Mouse (Mus musculus): ENCODE measurements at regions not wholly inside any gene's neighbourhood (a gene's known extent, or its start where the extent isn't known, plus 50 kb on each side); places are given as distances from the start of the nearest gene placed in this dataset.

DNA sequence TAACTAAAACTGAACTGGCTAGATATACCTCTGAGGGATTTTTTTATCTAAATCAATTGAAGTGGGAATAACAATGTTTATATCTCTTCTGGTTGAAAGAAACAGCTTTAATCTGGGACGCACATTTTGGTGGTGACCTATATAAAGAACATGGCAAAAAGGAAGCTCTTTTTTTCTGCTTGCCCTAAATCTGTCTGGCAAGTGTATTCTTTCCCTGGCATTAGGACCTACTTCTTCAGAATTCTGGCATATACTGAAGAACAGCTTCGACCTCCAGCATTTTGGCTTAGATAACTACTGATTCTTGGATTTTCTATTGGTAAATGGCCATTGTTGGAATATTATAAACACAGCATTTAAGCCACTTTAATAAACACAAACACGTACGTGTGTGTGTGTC is 70.9 kb upstream of the A26c2 start:
- TF ChIP-seq CTCF (IDR thresholded peaks at IDR 0.05; ENCODE audit: low read depth) (no peak), EP300 (optimal IDR thresholded peaks at IDR 0.05) (no peak)

All from stomach, postnatal 0 days (tissue).